Mouse (Mus musculus): ENCODE data around the gene Cdkl3. TPM values are rescaled to one million over a fixed set of nuclear protein-coding genes. Genes with fewer than 3 reads are reported as not detected.
A peak's percentile ranks its signal among the peaks of the same experiment; 100 is the strongest.
"Not testable (repeated sequence)": the region's sequence is repeated elsewhere in the genome, so short reads cannot be mapped to it uniquely, and the experiment has no call there.

Cdkl3 gene
- total RNA-seq, 2 experiments from 2014 or later, result 1.5 to 3.2 TPM

DNA sequence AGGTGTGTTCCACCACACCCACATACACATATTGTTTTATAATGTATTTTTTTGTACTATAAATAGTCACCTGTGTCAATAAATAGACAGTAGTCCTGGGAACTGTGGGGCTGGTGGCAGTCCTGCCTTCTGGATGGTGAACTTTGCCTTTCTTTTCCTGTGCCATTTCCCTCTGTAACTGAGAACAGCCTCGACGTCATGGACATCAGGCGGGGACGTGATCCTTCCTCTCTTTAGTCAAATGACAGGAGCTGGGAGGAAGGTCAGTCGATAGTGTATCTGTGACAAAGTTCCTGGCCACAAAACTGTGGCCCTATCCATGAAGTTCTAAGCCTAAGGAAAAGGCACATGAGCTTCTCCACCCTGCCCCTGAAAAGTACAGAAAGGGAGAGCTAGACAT lies 90.5 kb downstream of the Cdkl3 start:
- no peak overlapping the region for H3K4me3 ChIP-seq
- H3K27ac ChIP-seq, result peak overlapping the region; percentile 100
- intact Hi-C loops (cut with DNase I), result no loop called here
- DNase-seq, result peak; percentile 58
- no peak for TF ChIP-seq CTCF (IDR thresholded peaks at IDR 0.05)

DNA sequence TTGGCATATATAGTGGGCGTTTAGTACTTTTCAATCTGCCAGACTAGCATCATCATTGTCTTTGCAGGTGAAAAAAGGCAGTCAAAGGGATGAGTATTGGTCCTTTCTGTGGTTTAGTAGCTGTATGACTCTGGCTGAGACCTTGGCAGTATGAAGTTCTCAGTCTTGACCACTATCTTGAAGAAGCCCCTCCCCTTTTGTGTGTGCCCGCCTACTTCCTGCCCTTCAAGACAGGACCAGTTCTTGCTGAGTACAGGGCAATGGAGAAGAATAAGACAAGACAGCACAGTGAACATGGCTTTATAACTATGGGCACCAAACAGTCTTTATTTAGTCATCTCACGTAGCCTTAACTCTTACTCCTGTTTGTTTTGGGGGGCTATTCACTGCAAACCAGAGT lies 93.0 kb downstream of the Cdkl3 start:
- intact Hi-C loops (cut with DNase I), result no loop called here
- DNase-seq, result no peak
- H3K27ac ChIP-seq, result peak overlapping the region; percentile 100
- no peak overlapping the region for H3K4me3 ChIP-seq
- no peak for TF ChIP-seq CTCF (IDR thresholded peaks at IDR 0.05)

DNA sequence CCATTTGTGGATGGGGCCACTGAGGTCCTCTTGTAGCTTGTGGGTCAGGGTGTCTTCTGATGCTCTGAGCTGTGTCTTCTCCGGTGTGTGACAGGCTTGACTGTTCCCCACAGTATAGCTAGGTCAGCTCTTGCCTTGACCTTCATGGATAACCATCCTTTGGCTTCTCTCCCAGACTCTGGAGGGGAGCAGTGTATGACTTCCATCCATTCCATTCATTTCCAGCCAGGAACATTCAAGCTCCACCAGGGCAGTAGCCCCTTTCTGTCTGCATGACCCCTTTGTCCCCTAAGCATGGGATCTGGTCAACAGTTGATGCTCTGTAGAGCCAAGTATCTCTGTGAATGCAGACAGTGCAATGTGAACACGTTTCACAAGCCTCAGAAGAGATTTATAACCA lies 93.6 kb downstream of the Cdkl3 start:
- TF ChIP-seq CTCF (IDR thresholded peaks at IDR 0.05), result no peak
- peak overlapping the region; percentile 97 for H3K4me3 ChIP-seq
- DNase-seq, result no peak

DNA sequence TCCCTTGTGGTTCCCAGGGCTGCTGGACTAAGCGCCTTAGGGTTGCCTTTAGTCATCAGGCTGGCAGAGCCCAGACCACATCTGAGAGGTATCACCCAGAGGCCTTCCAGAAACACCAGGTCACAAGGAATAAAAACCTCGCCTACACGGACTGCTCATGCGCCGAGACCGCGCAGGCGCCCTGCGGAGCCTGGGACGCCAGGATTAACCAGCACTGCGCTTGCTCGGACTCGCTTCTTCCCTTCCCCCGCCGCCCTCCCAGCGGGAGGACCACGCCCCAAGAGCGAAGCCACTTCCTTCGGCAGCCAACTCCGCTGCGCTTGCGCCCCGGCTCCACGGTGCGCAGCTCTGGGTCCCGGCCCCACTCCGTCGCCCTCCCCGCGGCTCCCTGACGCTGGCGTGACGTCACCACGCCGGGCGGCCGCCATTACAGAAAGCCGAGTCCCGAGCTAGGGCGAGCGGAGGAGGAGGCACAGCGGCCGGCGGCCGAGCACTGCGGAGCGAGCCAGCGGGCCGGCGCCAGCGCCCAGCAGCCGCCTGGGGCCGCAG lies 94.5 kb downstream of the Cdkl3 start, which contains the start of gene Ppp2ca:
TSS of gene Ppp2ca (plus strand) at position 284 of the 549 bp plus-strand sequence.
- TF ChIP-seq CTCF (IDR thresholded peaks at IDR 0.05), result no peak
- DNase-seq, result peak; percentile 99
- intact Hi-C loops (cut with DNase I), result loop anchor here (1.0 kb wide), 1 partner anchor 98 kb away; the partner anchor contains the start of gene Ube2b

More for the DNA sequence above, 93.6 kb downstream of the Cdkl3 start:
- intact Hi-C loops (cut with DNase I), result no loop called here
- peak overlapping the region; percentile 100 for H3K27ac ChIP-seq

DNA sequence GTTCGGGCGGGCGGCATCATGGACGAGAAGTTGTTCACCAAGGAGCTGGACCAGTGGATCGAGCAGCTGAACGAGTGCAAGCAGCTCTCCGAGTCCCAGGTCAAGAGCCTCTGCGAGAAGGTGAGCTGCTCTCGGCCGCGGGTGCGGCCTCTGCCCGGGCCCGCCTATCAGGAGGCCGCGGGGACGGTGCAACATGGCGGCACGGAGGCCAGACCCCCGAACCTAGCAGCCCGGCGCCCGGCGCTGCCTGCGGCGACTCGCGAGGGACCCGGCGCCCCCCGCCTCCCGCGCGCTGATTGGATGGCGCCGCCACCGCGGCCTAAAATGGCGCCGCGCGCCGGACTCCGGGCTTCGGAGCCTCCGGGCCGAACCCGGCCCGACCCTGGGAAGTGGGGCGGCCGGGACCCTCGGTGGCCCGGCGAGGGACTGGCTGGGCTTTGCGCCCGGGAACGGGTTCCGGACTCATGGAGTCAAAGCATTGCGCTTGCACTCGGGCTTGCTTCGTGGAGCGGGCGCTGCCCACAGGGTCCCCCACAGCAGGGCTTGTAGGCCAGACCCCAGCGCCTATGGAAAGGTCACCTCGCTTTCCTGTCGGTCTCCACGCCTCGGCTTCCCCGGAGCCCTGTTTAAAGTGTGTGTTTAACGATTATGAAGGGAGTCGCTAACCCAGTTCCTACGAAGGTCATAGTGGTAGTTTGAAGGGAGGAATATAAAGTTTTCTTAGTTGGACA lies 95.2 kb downstream of the Cdkl3 start:
- H3K4me3 ChIP-seq, result peak overlapping the region; percentile 97
- no peak for TF ChIP-seq CTCF (IDR thresholded peaks at IDR 0.05)
- H3K27ac ChIP-seq, result peak overlapping the region; percentile 100
- DNase-seq, result peak; percentile 85
- intact Hi-C loops (cut with DNase I), result no loop called here

More for the DNA sequence above, 94.5 kb downstream of the Cdkl3 start, which contains the start of gene Ppp2ca:
- Histone ChIP-seq H3K27ac (peak within 1 kb of the TSS; percentile 100), H3K4me3 (peak within 1 kb of the TSS; percentile 97)

DNA sequence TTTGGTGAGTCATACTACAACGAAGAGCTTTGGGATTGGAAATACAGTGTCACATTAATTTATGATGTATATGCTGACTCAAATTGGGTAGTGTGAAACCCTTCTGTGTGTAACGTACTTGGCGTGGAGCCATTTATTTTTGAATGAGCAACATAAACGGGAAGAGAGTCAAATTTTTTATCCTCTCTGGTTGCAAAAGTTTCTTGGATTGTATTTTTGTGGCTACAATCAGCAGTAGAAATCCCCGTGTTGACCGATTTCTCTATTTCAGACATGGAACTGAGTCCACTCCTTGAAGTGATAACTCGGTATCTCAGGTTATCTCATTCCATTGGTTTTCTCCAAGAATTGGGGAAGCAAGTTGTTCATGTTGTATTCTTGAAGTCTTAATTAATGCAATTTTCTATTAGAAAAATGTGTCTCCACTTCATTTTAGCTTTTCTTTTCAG lies 95.8 kb downstream of the Cdkl3 start:
- peak overlapping the region; percentile 97 for H3K4me3 ChIP-seq
- DNase-seq, result no peak
- TF ChIP-seq CTCF (IDR thresholded peaks at IDR 0.05), result no peak
- peak overlapping the region; percentile 100 for H3K27ac ChIP-seq
- intact Hi-C loops (cut with DNase I), result loop anchor here (10.0 kb wide), 1 partner anchor 285 kb away; no protein-coding TSS in a partner anchor

DNA sequence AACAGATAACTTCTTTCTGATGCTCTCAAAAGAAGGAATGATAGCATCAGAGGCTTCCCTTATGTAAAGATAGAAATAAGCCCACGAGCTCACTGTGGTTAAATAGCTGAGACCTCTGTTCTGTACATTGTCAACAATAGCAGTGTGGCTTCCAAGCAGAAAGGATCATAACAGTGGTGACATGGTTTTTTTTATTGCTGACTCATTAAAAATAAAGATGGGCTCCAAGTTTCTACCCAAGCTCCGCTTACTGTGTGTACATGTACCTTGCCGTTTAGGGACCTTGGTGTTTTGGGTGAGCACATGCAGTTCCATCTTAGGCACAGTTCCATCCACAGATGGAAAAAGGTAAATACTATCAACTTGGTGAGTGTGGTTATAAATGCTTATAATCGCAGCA lies 99.0 kb downstream of the Cdkl3 start:
- no peak for TF ChIP-seq CTCF (IDR thresholded peaks at IDR 0.05)
- intact Hi-C loops (cut with DNase I), result loop anchor here (10.0 kb wide), 1 partner anchor 288 kb away; no protein-coding TSS in a partner anchor

DNA sequence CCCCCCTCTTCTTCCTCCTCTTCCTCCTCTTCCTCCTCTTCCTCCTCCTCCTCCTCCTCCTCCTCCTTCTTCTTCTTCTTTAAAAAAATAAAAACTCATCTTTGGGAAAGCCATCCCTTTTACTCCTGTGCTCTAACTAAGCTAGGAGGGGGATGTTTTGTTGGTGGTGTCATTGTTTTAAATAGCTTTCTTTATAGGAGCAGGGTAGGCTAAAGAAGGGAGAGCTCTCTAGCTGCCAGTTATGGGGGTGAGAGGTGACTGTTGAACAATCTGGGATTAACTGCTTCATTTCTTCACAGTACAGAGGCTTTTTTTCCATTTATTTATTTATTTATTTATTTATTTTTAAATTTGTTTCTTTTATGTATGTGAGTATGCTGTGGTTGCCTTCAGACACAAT lies 101.5 kb downstream of the Cdkl3 start:
- TF ChIP-seq CTCF (IDR thresholded peaks at IDR 0.05), result no peak
- Histone ChIP-seq H3K4me3 (no peak overlapping the region), H3K27ac (peak overlapping the region; percentile 9)
- DNase-seq, result no peak
- intact Hi-C loops (cut with DNase I), result loop anchor here (10.0 kb wide), 1 partner anchor 291 kb away; no protein-coding TSS in a partner anchor

More for the DNA sequence above, 99.0 kb downstream of the Cdkl3 start:
- no peak for DNase-seq
- H3K27ac ChIP-seq, result peak overlapping the region; percentile 48
- H3K4me3 ChIP-seq, result peak overlapping the region; percentile 4; the same call in 1 of the 2 replicates

DNA sequence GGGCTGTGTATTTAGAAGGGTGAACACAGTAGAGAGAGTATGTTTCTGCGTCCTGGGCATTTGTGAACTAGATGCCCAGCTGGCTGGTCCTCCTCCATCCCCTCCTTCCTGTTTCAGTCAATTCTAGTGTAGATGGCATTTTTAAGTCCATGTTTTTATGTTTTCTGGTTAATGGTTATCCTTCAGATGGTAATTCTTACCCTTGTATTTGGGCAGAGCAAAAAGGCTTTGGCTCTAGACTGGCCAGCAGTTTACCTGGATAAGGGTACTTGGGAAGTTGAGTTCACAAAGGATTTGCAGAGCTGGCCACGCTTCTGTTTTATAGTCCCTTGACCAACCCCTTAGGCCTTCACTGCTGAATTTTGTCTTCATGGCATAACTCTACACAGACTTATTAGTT lies 102.0 kb downstream of the Cdkl3 start:
- intact Hi-C loops (cut with DNase I), result loop anchor here (10.0 kb wide), 1 partner anchor 291 kb away; no protein-coding TSS in a partner anchor
- H3K4me3 ChIP-seq, result no peak overlapping the region
- H3K27ac ChIP-seq, result peak overlapping the region; percentile 9
- TF ChIP-seq CTCF (IDR thresholded peaks at IDR 0.05), result no peak
- DNase-seq, result no peak

DNA sequence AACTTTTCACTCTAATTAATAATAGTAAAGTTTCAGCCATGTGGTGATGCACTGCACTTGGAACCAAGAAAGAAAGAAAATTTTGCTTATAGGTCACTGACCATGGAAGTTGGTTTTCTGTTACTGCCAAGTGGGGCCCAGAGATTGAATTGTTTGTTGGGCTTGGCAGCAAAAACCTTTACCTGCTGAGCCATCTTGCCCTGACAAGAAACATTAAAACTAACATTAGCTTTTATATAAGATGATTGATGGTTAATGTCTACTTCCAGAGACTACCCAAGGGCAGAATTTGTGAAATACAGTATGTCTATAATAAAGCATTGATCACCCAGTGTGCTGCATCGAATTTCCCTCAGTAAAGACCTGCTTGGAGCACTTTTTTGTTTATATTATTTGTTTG lies 102.4 kb downstream of the Cdkl3 start:
- Histone ChIP-seq H3K27ac (no peak overlapping the region), H3K4me3 (no peak overlapping the region)
- no peak for DNase-seq
- TF ChIP-seq CTCF (IDR thresholded peaks at IDR 0.05), result no peak
- intact Hi-C loops (cut with DNase I), result loop anchor here (10.0 kb wide), 1 partner anchor 292 kb away; no protein-coding TSS in a partner anchor

DNA sequence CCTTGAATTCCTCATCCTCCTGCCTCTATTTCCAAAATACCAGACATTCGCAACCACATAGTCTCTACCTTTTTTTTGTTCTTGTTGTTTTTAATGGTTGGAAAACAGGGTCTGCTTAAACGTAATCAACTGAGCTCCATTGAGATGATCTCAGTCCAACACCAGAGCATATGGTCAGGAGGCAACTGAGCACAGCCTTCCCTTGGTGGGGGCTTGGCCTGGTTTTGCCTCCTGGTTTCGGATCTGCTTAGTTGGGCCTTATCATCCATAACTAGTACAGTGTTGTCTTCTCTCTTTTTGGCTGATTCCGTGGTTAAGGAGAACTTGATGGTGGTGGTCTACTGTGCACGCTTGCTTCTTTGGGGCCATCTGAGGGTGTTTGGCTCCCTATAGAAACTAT lies 104.8 kb downstream of the Cdkl3 start:
- no peak for DNase-seq
- Histone ChIP-seq H3K27ac (0 out of 2 replicates have a peak overlapping the region, but pooled peaks have one; percentile 17), H3K4me3 (no peak overlapping the region)
- no peak for TF ChIP-seq CTCF (IDR thresholded peaks at IDR 0.05)
- intact Hi-C loops (cut with DNase I), result loop anchor here (10.0 kb wide), 1 partner anchor 294 kb away; no protein-coding TSS in a partner anchor

DNA sequence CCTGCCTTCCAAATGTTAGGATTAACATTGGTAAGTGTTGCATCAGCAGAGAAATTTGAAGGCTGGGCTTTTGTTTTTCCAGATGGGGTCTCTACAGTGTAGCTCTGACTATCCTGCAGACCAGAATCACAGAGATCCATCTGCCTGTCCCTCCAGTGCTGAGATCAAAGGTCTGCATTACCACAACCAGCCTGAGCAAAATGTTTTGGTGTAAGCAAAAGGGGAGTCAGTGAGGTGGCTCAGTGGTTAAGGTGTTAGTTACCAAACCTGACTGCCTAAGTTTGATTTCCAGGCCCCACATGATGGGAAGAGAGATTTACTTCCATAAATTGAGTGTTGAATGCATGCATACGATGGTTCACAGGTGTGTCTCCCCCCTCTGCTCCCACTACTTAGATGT lies 105.4 kb downstream of the Cdkl3 start:
- 0 out of 2 replicates have a peak overlapping the region, but pooled peaks have one; percentile 17 for H3K27ac ChIP-seq
- TF ChIP-seq CTCF (IDR thresholded peaks at IDR 0.05), result no peak
- H3K4me3 ChIP-seq, result no peak overlapping the region
- no peak for DNase-seq
- intact Hi-C loops (cut with DNase I), result loop anchor here (10.0 kb wide), 1 partner anchor 295 kb away; no protein-coding TSS in a partner anchor

DNA sequence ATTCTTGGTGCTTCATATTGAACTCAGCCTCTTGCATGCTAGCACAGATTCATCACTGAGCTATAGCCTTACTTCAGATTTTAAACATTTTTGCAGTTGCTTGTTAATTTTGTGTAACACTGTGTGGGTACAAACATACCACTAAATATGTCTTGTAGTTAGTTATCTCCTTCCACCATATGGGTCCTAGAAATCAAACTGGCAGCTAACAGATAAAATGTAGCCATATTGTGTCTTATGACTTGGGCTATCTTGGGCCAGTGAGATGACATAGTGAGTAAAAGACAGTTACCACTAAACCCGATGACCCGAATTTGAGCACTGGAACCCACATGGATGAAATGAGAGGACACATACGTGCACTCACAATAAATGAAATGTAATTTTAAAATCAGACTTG lies 111.5 kb downstream of the Cdkl3 start:
- intact Hi-C loops (cut with DNase I), result no loop called here
- DNase-seq, result no peak
- Histone ChIP-seq H3K4me3 (no peak overlapping the region), H3K27ac (no peak overlapping the region)
- TF ChIP-seq CTCF (IDR thresholded peaks at IDR 0.05), result no peak

DNA sequence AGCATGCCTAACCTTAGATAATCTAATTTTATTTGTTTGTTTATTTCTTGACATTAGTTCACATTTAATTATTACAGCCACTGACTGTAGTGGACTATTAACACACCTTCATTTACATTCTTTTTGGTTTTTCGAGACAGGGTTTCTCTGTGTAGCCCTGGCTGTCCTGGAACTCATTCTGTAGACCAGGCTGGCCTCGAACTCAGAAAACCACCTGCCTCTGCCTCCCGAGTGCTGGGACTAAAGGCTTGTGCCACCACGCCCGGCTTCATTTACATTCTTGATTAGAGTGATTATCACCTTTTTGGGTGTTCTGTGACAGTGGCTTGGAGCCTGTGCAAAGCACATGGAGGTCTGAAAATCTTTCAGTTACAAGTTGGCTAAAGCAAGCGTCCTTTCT lies 112.1 kb downstream of the Cdkl3 start:
- intact Hi-C loops (cut with DNase I); H3K4me3 ChIP-seq; DNase-seq; H3K27ac ChIP-seq: not testable (repeated sequence)
